Mouse (Mus musculus) layer of hippocampus, postnatal 25 days (tissue): ENCODE measurements around the gene Pid1. TPM values are rescaled to one million over a fixed set of nuclear protein-coding genes. Genes with fewer than 3 reads are reported as not detected.

ENCODE experiments used
- DNase-seq, 2 experiments: peaks; one replicate each; pipeline ENCODE4 v3.0.0; 2022; ENCODE audit warnings: mixed read lengths in 2 of 2, low spot score in 1 of 2; ENCODE audit errors: extremely low spot score in 1 of 2
- total RNA-seq, 2 experiments: library from RNA; stranded (reverse); gene quantifications; 2 replicates each; pipeline ENCODE4 v1.2.3; 2021

Gene Pid1
- total RNA-seq, 2 experiments from 2014 or later = 30.9 to 36.8 TPM

DNA sequence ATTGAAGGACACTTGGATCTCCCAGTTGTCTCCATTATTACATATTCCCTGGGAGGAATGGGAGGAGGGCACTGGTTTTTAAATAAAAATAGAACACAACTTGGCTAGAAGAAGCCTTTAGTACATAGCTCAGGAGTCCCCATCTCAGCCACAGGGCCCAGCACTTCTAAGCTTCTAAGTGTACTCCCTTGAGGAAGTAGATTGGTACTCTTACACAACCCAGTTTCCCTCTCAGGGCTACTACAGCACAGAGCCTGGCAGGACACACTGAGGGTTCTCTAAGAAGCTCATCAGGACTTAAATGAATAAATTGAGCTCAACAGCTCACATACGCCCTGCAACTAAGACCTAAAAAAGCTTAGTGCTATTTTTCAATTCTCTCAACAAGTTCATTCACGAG is 165.1 kb downstream of the Pid1 start:
- no peak for DNase-seq

GRCm38 (mm10) chr1:84192167-84192566 is 171.8 kb downstream of the Pid1 start:
- no peak for DNase-seq

- DNase-seq = no peak
These were observed 174.5 kb downstream of the Pid1 start for GRCm38 (mm10) chr1:84189446-84189845.

DNA sequence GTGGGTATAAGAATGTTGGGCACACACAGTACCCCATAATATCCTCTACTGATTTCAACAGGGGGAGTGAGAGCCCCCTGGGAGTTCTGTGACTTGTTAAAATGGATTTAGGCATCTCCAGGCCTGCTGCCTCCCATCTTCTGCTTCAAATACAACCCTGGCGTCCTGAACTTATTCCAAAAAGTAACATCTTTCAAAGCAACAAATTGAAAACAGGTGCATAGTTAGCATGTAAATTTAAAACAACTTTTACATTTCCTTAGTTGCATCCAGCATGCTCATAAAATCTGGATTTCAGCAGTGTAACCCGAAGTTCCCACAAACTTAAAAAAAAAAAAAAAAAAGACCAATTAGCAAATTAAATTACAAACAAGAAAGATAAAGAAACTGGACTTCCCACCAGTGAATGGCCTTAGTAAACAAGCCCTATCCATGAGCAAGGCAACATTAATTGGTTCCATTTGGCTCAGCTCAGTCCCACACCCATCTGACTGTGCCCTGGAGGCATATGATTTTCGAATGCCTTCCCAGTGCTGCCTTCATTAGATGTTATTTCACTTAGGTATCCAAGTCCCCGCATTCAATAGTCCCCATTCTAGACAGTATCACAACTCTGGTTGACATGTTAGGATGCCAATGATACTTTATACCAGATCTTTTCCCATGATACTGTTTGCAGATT is 177.1 kb downstream of the Pid1 start:
- no peak for DNase-seq

GRCm38 (mm10) chr1:84177696-84178095 is 186.3 kb downstream of the Pid1 start:
- DNase-seq = no peak

GRCm38 (mm10) chr1:84177033-84177432 is 186.9 kb downstream of the Pid1 start:
- no peak for DNase-seq

GRCm38 (mm10) chr1:84172941-84173340 is 191.0 kb downstream of the Pid1 start:
- DNase-seq = no peak

DNA sequence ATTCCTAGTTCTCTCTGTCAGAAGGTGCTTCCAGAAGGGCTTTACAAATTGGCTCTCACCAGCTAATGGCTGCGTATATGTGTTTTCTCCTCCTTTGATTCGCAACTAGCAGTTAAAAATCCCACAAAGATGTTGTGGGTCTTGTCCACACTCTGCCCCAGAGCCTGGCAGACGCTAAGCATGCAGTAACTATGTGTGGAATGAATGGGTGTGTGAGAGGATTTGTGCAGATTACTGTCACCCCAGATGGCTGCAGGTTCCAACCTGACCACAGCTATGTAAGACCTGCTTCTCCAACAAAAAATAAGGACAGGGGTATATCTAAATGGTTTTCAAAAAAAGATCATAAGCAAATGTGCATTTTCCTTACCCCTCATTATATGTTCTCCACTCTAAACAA is 206.2 kb downstream of the Pid1 start:
- DNase-seq = no peak

DNA sequence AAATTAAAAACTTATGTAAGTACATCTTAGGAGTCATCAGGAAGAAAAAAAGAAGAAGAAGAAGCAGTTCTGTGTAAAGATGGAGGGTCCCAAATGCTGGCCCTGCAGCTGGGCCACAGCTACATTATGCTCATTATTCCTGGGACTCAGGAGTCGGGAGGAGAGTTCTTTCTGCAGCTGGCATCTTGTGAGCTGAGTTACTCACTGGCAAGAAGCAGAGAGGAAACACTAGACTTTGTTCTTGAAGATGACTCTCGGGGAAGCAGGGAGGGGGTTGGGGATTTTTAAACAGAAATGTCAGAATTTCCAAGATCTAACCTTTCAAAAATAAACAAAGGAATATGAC is 208.4 kb downstream of the Pid1 start:
- no peak for DNase-seq

- DNase-seq = no peak
These were observed 209.0 kb downstream of the Pid1 start for GRCm38 (mm10) chr1:84154725-84155584.

DNA sequence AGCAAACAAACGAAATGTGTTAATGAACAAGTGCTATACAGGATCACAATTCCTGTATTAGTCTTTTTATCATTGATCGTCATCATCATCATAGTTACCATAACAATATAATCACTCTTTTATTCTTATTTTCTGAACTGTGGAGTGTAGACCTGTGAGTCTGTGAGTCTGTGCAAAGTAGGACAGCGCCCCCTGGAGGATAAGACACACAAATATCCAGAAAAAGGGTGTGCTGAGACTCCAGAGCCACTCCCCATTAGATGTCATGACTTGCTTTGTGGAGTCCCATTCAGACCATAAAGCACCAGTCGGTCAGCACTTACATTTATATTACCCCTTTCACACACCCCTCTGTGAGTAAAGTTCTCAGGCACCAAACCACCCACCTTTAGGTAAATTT is 210.0 kb downstream of the Pid1 start:
- DNase-seq = peak in 1 of 2 experiments; percentile 38

GRCm38 (mm10) chr1:84141561-84141960 is 222.4 kb downstream of the Pid1 start:
- DNase-seq = no peak

DNA sequence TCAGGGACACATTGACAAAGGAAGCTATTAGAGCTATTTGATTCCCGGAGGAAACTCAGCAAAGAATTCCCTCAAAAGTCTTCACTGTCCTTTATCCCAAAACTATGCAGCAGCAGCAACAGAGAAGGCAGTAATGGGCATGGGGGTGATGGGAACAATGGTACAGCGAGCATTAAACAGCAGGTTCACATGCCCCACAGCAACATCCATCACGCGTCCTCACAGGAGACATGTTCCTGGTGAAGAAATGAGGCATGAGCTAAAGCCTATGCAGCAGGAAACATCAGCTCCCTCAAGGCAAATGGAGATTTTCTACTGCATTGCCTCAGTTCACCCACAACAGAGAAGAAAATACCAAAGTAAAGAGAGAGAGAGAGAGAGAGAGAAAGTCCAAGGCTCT is 231.5 kb downstream of the Pid1 start:
- DNase-seq = no peak

DNA sequence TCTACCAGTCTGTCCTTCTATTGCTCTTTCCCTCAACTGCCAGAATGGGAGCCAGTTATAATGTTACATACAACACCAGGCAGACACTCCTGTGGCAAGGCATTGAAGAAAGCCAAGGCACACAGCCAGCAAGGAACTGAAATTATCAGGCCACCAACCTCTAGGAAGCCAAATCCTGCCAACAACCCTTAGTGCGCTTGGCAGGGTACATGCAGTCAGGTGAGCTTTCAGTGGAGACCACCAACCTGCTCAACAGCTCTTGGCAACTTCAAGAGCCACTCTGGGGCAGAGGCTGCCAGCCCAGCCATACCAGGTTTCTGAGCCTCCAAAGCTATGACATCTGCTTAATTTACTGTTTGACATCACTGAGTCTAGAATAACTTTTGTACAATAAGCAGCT is 232.2 kb downstream of the Pid1 start:
- DNase-seq = no peak

DNA sequence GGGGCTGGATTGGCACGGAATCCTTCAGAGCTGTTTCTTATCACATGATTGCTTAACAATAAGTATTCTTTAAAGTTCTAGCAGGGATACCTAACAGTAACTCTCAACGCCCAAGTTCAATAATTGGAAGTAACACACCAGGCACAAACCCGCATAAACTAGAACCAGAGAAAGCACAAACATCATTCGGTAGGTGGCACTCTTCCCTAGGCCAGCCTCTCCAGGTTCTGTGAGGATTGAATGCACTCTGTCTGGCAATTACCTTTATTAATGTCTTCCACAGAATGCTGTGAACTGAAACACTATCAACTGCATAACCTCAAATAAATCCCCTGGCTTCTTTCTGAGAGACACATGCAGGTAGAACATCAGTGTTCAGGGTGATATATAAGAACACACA is 235.5 kb downstream of the Pid1 start:
- DNase-seq = peak in 1 of 2 experiments; percentile 28

- DNase-seq = no peak
These were observed 244.7 kb downstream of the Pid1 start for GRCm38 (mm10) chr1:84119306-84119705.

GRCm38 (mm10) chr1:84106756-84107155 is 257.2 kb downstream of the Pid1 start:
- no peak for DNase-seq

- no peak for DNase-seq
These were observed 261.9 kb downstream of the Pid1 start for GRCm38 (mm10) chr1:84102052-84102451.

GRCm38 (mm10) chr1:84097398-84097797 is 266.6 kb downstream of the Pid1 start:
- DNase-seq = no peak

DNA sequence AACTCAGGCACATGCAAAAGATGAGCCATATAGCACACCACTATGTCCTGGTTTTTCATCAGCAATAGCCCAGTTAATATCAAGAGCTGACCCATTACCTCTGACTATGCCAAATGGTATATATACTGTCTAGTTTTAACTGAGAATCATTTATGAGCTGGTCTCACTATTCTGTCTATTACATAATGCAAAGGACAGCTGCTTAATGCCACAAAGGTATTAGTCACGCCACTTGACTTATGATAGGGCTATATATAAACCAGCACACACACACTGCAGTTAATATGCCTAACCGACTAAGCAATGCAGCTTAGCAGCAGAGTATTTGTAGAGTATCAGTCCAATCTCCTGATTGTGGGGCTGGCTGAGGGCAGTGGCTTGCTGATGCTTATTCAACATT is 270.7 kb downstream of the Pid1 start:
- DNase-seq = no peak

- DNase-seq = no peak
These were observed 274.3 kb downstream of the Pid1 start for GRCm38 (mm10) chr1:84089664-84090063.

DNA sequence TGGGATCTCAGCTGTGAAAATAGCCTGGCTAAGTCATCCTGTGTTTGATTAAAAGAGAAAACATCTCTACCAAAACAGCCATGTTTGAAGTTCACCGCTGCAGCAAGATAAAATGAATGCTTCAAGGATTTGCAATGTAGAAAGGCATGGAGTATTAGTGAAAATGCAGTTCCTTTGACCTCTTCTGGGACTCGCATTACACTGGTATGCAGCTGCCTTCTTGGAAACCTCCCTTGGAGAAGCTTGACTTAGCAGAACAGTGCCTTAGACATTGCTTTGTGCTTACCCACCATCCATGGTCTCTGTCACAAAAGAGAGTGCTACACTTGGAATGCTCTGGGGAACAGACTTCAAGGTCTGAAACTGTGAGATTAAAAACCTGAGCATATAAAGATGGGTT is 276.0 kb downstream of the Pid1 start:
- no peak for DNase-seq
